Mouse (Mus musculus) myocyte (in vitro differentiated cells): ENCODE data around the gene Ano8.

ENCODE experiments used
- CEBPB ChIP-seq: IDR thresholded peaks from 2 replicates; pipeline ENCODE4 v1.6.1; 2011; ENCODE audit warnings: mild to moderate bottlenecking, moderate library complexity; ENCODE audit not compliant: poor library complexity, insufficient read depth, severe bottlenecking
- E2F4 ChIP-seq: IDR thresholded peaks from one replicate; pipeline ENCODE4 v1.6.1; 2011; ENCODE audit warnings: mild to moderate bottlenecking, control low read depth, moderate library complexity; ENCODE audit not compliant: insufficient read depth
- MAX ChIP-seq: IDR thresholded peaks from one replicate; pipeline ENCODE4 v1.6.1; 2011; ENCODE audit warnings: low read depth, mild to moderate bottlenecking, control low read depth
- MYOD1 ChIP-seq, 3 experiments: IDR thresholded peaks; one replicate each; pipeline ENCODE4 v1.6.1; 2011; ENCODE audit warnings: control low read depth in 2 of 3, low read depth in 2 of 3, mild to moderate bottlenecking in 2 of 3, moderate library complexity in 1 of 3; ENCODE audit not compliant: insufficient read length in 2 of 3, control insufficient read depth in 1 of 3
- MYOG ChIP-seq, 3 experiments: IDR thresholded peaks; one replicate each; pipeline ENCODE4 v1.6.1; 2011; ENCODE audit warnings: control low read depth in 2 of 3, low read depth in 2 of 3, mild to moderate bottlenecking in 2 of 3; ENCODE audit not compliant: insufficient read length in 2 of 3, control insufficient read depth in 1 of 3, insufficient read depth in 1 of 3
- POLR2A ChIP-seq: IDR thresholded peaks from one replicate; pipeline ENCODE4 v1.6.1; 2011; ENCODE audit warnings: low read depth, mild to moderate bottlenecking, control low read depth, moderate library complexity; ENCODE audit not compliant: insufficient read length
- POLR2AphosphoS2 ChIP-seq: IDR thresholded peaks from one replicate; pipeline ENCODE4 v1.6.1; 2011; ENCODE audit warnings: low read depth, control low read depth; ENCODE audit not compliant: insufficient read length
- SRF ChIP-seq: IDR thresholded peaks from one replicate; pipeline ENCODE4 v1.6.1; 2011; ENCODE audit warnings: low read depth; ENCODE audit not compliant: control insufficient read depth, insufficient read length
- TCF12 ChIP-seq: IDR thresholded peaks from one replicate; pipeline ENCODE4 v1.6.1; 2011; ENCODE audit warnings: mild to moderate bottlenecking, control low read depth; ENCODE audit not compliant: poor library complexity, insufficient read depth, severe bottlenecking
- TCF3 ChIP-seq: IDR thresholded peaks from one replicate; pipeline ENCODE4 v1.6.1; 2011; ENCODE audit warnings: low read depth, control low read depth; ENCODE audit not compliant: insufficient read length
- USF1 ChIP-seq: IDR thresholded peaks from one replicate; pipeline ENCODE4 v1.6.1; 2011; ENCODE audit warnings: low read depth, mild to moderate bottlenecking, control low read depth, moderate library complexity

GRCm38 (mm10) chr8:71495811-71496210 is 10.0 kb upstream of the Ano8 start:
- TF ChIP-seq POLR2A (no peak), E2F4 (no peak), TCF12 (no peak), TCF3 (no peak), POLR2AphosphoS2 (no peak), SRF (no peak), MAX (no peak), MYOG (IDR thresholded peaks at IDR 0.05; ENCODE audit: control insufficient read depth in 1 of 3, insufficient read depth in 1 of 3, insufficient read length in 2 of 3, low read depth in 2 of 3) (no peak), USF1 (no peak), MYOD1 (IDR thresholded peaks at IDR 0.05; ENCODE audit: control insufficient read depth in 1 of 3, insufficient read length in 2 of 3, low read depth in 2 of 3) (no peak), CEBPB (no peak)
